Mouse (Mus musculus): Measurements from ENCODE around the gene Olfr744. TPM values are rescaled to one million over a fixed set of nuclear protein-coding genes. Genes with fewer than 3 reads are reported as not detected.
"Not testable (repeated sequence)": the region's sequence is repeated elsewhere in the genome, so short reads cannot be mapped to it uniquely, and the experiment has no call there.

The Olfr744 gene
- total RNA-seq (2012; rRNA removed): not detected in 2 replicates
- not detected for polyA plus RNA-seq (2012; ENCODE audit: insufficient read depth in 1 of 2, insufficient read length in 2 of 2, low read depth in 1 of 2, low replicate concordance in 2 of 2, missing spikeins in 1 of 2)

DNA sequence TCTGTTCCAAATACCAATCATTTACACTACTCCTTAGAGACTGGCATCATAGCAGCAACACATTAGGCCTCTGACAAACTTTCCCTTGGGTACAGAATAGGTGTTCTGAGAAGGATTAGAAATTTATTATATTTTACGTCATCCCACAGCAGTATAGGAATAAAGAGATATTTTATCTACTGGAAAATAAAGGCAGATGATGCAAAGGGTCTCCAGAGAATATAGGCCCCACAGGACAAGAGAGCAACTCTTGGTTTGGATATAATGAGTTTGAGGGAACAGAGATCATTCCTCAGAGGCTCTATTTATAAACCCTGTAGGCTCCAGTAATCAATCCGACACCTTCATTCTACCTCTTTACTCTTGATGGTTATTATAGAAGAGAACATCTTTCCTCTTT is at the start of gene Olfr744:
TSS of gene Olfr744 (plus strand) at position 301 of the 400 bp plus-strand sequence.
- TF ChIP-seq ETS1 (IDR thresholded peaks at IDR 0.05; ENCODE audit: low read depth, low read length) (no peak), TCF12 (IDR thresholded peaks at IDR 0.05; ENCODE audit: low read depth, low read length) (no peak), POLR2A (IDR thresholded peaks at IDR 0.05; ENCODE audit: control insufficient read depth in 1 of 2, insufficient read depth in 1 of 2, low read depth in 1 of 2, low read length in 2 of 2, poor library complexity in 1 of 2) (no peak), CTCF (IDR thresholded peaks at IDR 0.05 in 2 of 3, conservative IDR thresholded peaks at IDR 0.05 in 1 of 3; ENCODE audit: control insufficient read depth in 1 of 3, insufficient read depth in 1 of 3, low read depth in 2 of 3, low read length in 3 of 3, poor library complexity in 1 of 3, severe bottlenecking in 1 of 3) (no peak), ZNF384 (IDR thresholded peaks at IDR 0.05; ENCODE audit: low read depth, low read length) (no peak), ZC3H11A (IDR thresholded peaks at IDR 0.05; ENCODE audit: low read depth, low read length) (no peak), GABPA (IDR thresholded peaks at IDR 0.05; ENCODE audit: low read depth, low read length) (no peak), MAFK (IDR thresholded peaks at IDR 0.05; ENCODE audit: borderline replicate concordance, low read depth, low read length) (no peak), NELFE (IDR thresholded peaks at IDR 0.05; ENCODE audit: low read depth, low read length) (no peak), TAL1 (IDR thresholded peaks at IDR 0.05; ENCODE audit: low read length) (no peak), E2F4 (IDR thresholded peaks at IDR 0.05; ENCODE audit: borderline replicate concordance, low read depth, low read length) (no peak), GATA1 (IDR thresholded peaks at IDR 0.05; ENCODE audit: low read depth, low read length) (no peak)
- H3K4me1 ChIP-seq (ENCODE audit: control insufficient read depth in 1 of 2, insufficient read depth in 2 of 2, low read length in 2 of 2): no peaks in the 10 kb centered on the region

DNA sequence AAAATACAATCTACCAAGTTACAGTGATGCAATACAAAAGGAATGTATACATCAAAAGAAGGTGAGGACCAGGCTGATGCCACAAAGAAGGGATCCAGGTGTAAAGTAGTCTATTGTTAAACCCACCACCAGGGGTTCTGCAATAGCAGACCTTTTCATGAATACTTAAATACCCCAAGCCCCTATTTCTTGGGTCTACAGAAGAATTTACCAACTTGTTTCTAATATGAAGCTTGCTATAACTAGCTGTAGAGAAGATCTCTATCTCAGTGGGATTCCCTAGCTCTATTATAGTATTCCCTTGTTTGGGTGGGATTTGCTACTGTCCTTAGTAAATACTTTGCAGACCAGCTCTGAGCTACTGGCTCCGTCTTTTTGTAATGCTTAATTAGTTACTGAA is 41.6 kb upstream of the Olfr744 start:
- not testable (repeated sequence) for H3K4me3 ChIP-seq (ENCODE audit: control insufficient read depth in 1 of 2, insufficient read depth in 1 of 2, low read depth in 2 of 2, low read length in 2 of 2); H3K4me1 ChIP-seq (ENCODE audit: control insufficient read depth in 1 of 2, insufficient read depth in 2 of 2, low read length in 2 of 2); H3K9me3 ChIP-seq (replicated peaks; ENCODE audit: insufficient read depth, low read length); H3K27ac ChIP-seq (ENCODE audit: control insufficient read depth, low read depth, low read length); H3K9ac ChIP-seq (ENCODE audit: control insufficient read depth, low read depth, low read length, poor library complexity, severe bottlenecking); DNase-seq (ENCODE audit: low read depth, low spot score); H3K27me3 ChIP-seq (ENCODE audit: control insufficient read depth in 1 of 2, insufficient read depth in 2 of 2, low read length in 2 of 2); H3K79me2 ChIP-seq (ENCODE audit: control insufficient read depth, insufficient read depth, low read length, poor library complexity); H3K36me3 ChIP-seq (ENCODE audit: control insufficient read depth in 1 of 2, insufficient read depth in 2 of 2, low read length in 2 of 2)

More for the DNA sequence above, at the start of gene Olfr744:
- Histone ChIP-seq H3K27ac (ENCODE audit: control insufficient read depth, low read depth, low read length) (no peak within 1 kb of the TSS), H3K4me3 (ENCODE audit: control insufficient read depth in 1 of 2, insufficient read depth in 1 of 2, low read depth in 2 of 2, low read length in 2 of 2) (no peak within 1 kb of the TSS), H3K36me3 (ENCODE audit: control insufficient read depth in 1 of 2, insufficient read depth in 2 of 2, low read length in 2 of 2) (no peaks in the 10 kb centered on the region), H3K27me3 (ENCODE audit: control insufficient read depth in 1 of 2, insufficient read depth in 2 of 2, low read length in 2 of 2) (no peaks in the 10 kb centered on the region), H3K9me3 (replicated peaks; ENCODE audit: insufficient read depth, low read length) (no peaks in the 10 kb centered on the region), H3K9ac (ENCODE audit: control insufficient read depth, low read depth, low read length, poor library complexity, severe bottlenecking) (no peak within 1 kb of the TSS), H3K79me2 (ENCODE audit: control insufficient read depth, insufficient read depth, low read length, poor library complexity) (no peaks in the 10 kb centered on the region)
- DNase-seq (ENCODE audit: low read depth, low spot score): no peak

- Histone ChIP-seq H3K27ac (ENCODE audit: control insufficient read depth, low read depth, low read length) (no peak within 1 kb of the TSS), H3K27me3 (ENCODE audit: control insufficient read depth in 1 of 2, insufficient read depth in 2 of 2, low read length in 2 of 2) (no peaks in the 10 kb centered on the region)
- DNase-seq (ENCODE audit: low read depth, low spot score): no peak
Observed at GRCm38 (mm10) chr14:50639088-50639487, 24.4 kb downstream of the Olfr744 start, which contains the start of gene Olfr745. TSS of gene Olfr745 (plus strand) at chr14:50639388.

More at GRCm38 (mm10) chr14:50639088-50639487, 24.4 kb downstream of the Olfr744 start, which contains the start of gene Olfr745:
- H3K9me3 ChIP-seq (replicated peaks; ENCODE audit: insufficient read depth, low read length): no peaks in the 10 kb centered on the region
- H3K9ac ChIP-seq (ENCODE audit: control insufficient read depth, low read depth, low read length, poor library complexity, severe bottlenecking): no peak within 1 kb of the TSS
- H3K4me1 ChIP-seq (ENCODE audit: control insufficient read depth in 1 of 2, insufficient read depth in 2 of 2, low read length in 2 of 2): no peaks in the 10 kb centered on the region
- H3K4me3 ChIP-seq (ENCODE audit: control insufficient read depth in 1 of 2, insufficient read depth in 1 of 2, low read depth in 2 of 2, low read length in 2 of 2): no peak within 1 kb of the TSS
- H3K79me2 ChIP-seq (ENCODE audit: control insufficient read depth, insufficient read depth, low read length, poor library complexity): no peaks in the 10 kb centered on the region
- TF ChIP-seq BHLHE40 (IDR thresholded peaks at IDR 0.05; ENCODE audit: borderline replicate concordance, low read depth, low read length) (no peak), JUND (IDR thresholded peaks at IDR 0.05; ENCODE audit: low read depth, low read length) (no peak), MXI1 (IDR thresholded peaks at IDR 0.05; ENCODE audit: low read depth, low read length) (no peak), MYB (IDR thresholded peaks at IDR 0.05; ENCODE audit: low read depth, low read length) (no peak), USF1 (IDR thresholded peaks at IDR 0.05; ENCODE audit: low read depth, low read length) (no peak), EP300 (IDR thresholded peaks at IDR 0.05; ENCODE audit: low read depth in 1 of 2, low read length in 2 of 2) (no peak), CHD1 (IDR thresholded peaks at IDR 0.05; ENCODE audit: low read depth, low read length) (no peak), KAT2A (conservative IDR thresholded peaks at IDR 0.05; ENCODE audit: low read depth, low read length) (no peak), ETS1 (IDR thresholded peaks at IDR 0.05; ENCODE audit: low read depth, low read length) (no peak), CHD2 (IDR thresholded peaks at IDR 0.05; ENCODE audit: low read length) (no peak), TAL1 (IDR thresholded peaks at IDR 0.05; ENCODE audit: low read length) (no peak), E2F4 (IDR thresholded peaks at IDR 0.05; ENCODE audit: borderline replicate concordance, low read depth, low read length) (no peak), TCF12 (IDR thresholded peaks at IDR 0.05; ENCODE audit: low read depth, low read length) (no peak), MAFK (IDR thresholded peaks at IDR 0.05; ENCODE audit: borderline replicate concordance, low read depth, low read length) (no peak), MEF2A (IDR thresholded peaks at IDR 0.05; ENCODE audit: extremely low read depth, insufficient replicate concordance, low read depth, low read length, poor library complexity, severe bottlenecking) (no peak)
- no peaks in the 10 kb centered on the region for H3K36me3 ChIP-seq (ENCODE audit: control insufficient read depth in 1 of 2, insufficient read depth in 2 of 2, low read length in 2 of 2)

All from MEL (cell line).